Mouse (Mus musculus) hindbrain, embryonic 11.5 days (tissue): ENCODE measurements around the gene Rrp1. TPM values are rescaled to one million over a fixed set of nuclear protein-coding genes. Genes with fewer than 3 reads are reported as not detected.
A peak's percentile ranks its signal among the peaks of the same experiment; 100 is the strongest.
"Not testable (repeated sequence)": the region's sequence is repeated elsewhere in the genome, so short reads cannot be mapped to it uniquely, and the experiment has no call there.

Experiments
- ATAC-seq: fragments of 200-750 bp; cut with Nextera tagmentation; 2 replicates; pipeline ENCODE4 v1.8.0; 2017; ENCODE audit warnings: mild to moderate bottlenecking, moderate TSS enrichment, moderate library complexity; ENCODE audit not compliant: low FRiP score
- DNase-seq: peaks from one replicate; pipeline ENCODE4 v3.0.0-alpha.2; 2015; ENCODE audit warnings: low spot score
- H3K27ac ChIP-seq: fragments of 300-500 bp; sonication (generic); 2 replicates; pipeline ENCODE4 v1.5.1; 2014; ENCODE audit warnings: mild to moderate bottlenecking, low read depth, low read length
- H3K27me3 ChIP-seq: fragments of 300-500 bp; sonication (generic); 2 replicates; pipeline ENCODE4 v1.6.1; 2014; ENCODE audit warnings: mild to moderate bottlenecking, low read length, moderate library complexity, mixed read lengths; ENCODE audit not compliant: control insufficient read depth, insufficient read depth
- H3K36me3 ChIP-seq: fragments of 300-500 bp; sonication (generic); 2 replicates; pipeline ENCODE4 v1.6.1; 2014; ENCODE audit warnings: mild to moderate bottlenecking, low read length, moderate library complexity, mixed read lengths; ENCODE audit not compliant: control insufficient read depth, insufficient read depth
- H3K4me1 ChIP-seq: fragments of 300-500 bp; sonication (generic); replicated peaks from 2 replicates; pipeline ENCODE4 v1.6.1; 2014; ENCODE audit warnings: low read length, mixed read lengths; ENCODE audit not compliant: control insufficient read depth, insufficient read depth
- H3K4me2 ChIP-seq: fragments of 300-500 bp; sonication (generic); replicated peaks from 2 replicates; pipeline ENCODE4 v1.6.1; 2014; ENCODE audit warnings: mild to moderate bottlenecking, low read depth, low read length
- H3K4me3 ChIP-seq: fragments of 300-500 bp; sonication (generic); 2 replicates; pipeline ENCODE4 v1.5.1; 2014; ENCODE audit warnings: low read depth, low read length
- H3K9ac ChIP-seq: fragments of 300-500 bp; sonication (generic); 2 replicates; pipeline ENCODE4 v1.6.1; 2014; ENCODE audit warnings: low read depth, low read length
- H3K9me3 ChIP-seq: fragments of 300-500 bp; sonication (generic); 2 replicates; pipeline ENCODE4 v1.6.1; 2016; ENCODE audit warnings: low read length; ENCODE audit not compliant: control insufficient read depth
- WGBS: fragments of 180-500 bp; shearing (Covaris S2); extraction: QIAGEN DNeasy Blood & Tissue Kit; methylation state at CpG from one replicate; pipeline ENCODE4 v1.1.7; 2014; 5-methylcytosine and 5-hydroxymethylcytosine counted together
- polyA plus RNA-seq: library from polyadenylated mRNA; unstranded; fragments of >200 nt; fragmentation: Nextera tagmentation; extraction: Ambion mirVana; gene quantifications from 2 replicates; pipeline ENCODE4 v1.2.1, GENCODE M21; 2014

Rrp1 gene
- polyA plus RNA-seq, 1 experiment from 2014 or later, result 225 TPM

- H3K9me3 ChIP-seq, result no peaks in the 10 kb centered on the region
- H3K36me3 ChIP-seq, result no peaks in the 10 kb centered on the region
- H3K4me2 ChIP-seq, result no peak overlapping the region
- no peak overlapping the region for H3K27ac ChIP-seq
- ATAC-seq (no peak), DNase-seq (no peak)
- 60% methylated on average over 5 of the region's 5 CpGs for WGBS
- H3K4me3 ChIP-seq, result no peak overlapping the region
- no peaks in the 10 kb centered on the region for H3K4me1 ChIP-seq
- no peak overlapping the region for H3K9ac ChIP-seq
- no peaks in the 10 kb centered on the region for H3K27me3 ChIP-seq
Measured at GRCm38 (mm10) chr10:78417888-78418287, 5.0 kb upstream of the Rrp1 start.

GRCm38 (mm10) chr10:78414936-78415335 is 2.1 kb upstream of the Rrp1 start:
- 81% methylated on average over 3 of the region's 4 CpGs for WGBS
- not testable (repeated sequence) for H3K9ac ChIP-seq, ATAC-seq, H3K9me3 ChIP-seq, H3K27ac ChIP-seq, H3K4me2 ChIP-seq, DNase-seq, H3K4me1 ChIP-seq, H3K4me3 ChIP-seq, H3K27me3 ChIP-seq, H3K36me3 ChIP-seq

- Histone ChIP-seq H3K9ac (peak overlapping the region; percentile 28; the same call in 1 of the 2 replicates), H3K9me3 (no peaks in the 10 kb centered on the region), H3K4me3 (peak overlapping the region; percentile 95), H3K4me2 (peak overlapping the region; percentile 66; the same call in 1 of the 2 replicates), H3K4me1 (no peaks in the 10 kb centered on the region), H3K27me3 (no peaks in the 10 kb centered on the region), H3K36me3 (0 out of 2 replicates have a peak, but pooled peaks cover 2% of the 10 kb centered on the region), H3K27ac (no peak overlapping the region)
- ATAC-seq (no peak; the same call in 1 of the 2 replicates), DNase-seq (no peak)
- WGBS, result 49% methylated on average over 7 of the region's 7 CpGs
Measured at GRCm38 (mm10) chr10:78413152-78413520, 293 bp upstream of the Rrp1 start.

- H3K4me1 ChIP-seq, result no peaks in the 10 kb centered on the region
- 0 out of 2 replicates have a peak, but pooled peaks cover 4% of the 10 kb centered on the region for H3K36me3 ChIP-seq
- H3K9me3 ChIP-seq, result no peaks in the 10 kb centered on the region
- H3K4me2 ChIP-seq, result peak overlapping the region; percentile 66
- WGBS, result 19% methylated on average over 8 of the region's 8 CpGs
- H3K27ac ChIP-seq, result peak overlapping the region; percentile 76
- H3K9ac ChIP-seq, result peak overlapping the region; percentile 89
- DNase-seq, result no peak
- peak overlapping the region; percentile 95 for H3K4me3 ChIP-seq
- ATAC-seq, result no peak; the same call in 1 of the 2 replicates
- H3K27me3 ChIP-seq, result no peaks in the 10 kb centered on the region
Measured at GRCm38 (mm10) chr10:78411851-78412250, 992 bp downstream of the Rrp1 start.

DNA sequence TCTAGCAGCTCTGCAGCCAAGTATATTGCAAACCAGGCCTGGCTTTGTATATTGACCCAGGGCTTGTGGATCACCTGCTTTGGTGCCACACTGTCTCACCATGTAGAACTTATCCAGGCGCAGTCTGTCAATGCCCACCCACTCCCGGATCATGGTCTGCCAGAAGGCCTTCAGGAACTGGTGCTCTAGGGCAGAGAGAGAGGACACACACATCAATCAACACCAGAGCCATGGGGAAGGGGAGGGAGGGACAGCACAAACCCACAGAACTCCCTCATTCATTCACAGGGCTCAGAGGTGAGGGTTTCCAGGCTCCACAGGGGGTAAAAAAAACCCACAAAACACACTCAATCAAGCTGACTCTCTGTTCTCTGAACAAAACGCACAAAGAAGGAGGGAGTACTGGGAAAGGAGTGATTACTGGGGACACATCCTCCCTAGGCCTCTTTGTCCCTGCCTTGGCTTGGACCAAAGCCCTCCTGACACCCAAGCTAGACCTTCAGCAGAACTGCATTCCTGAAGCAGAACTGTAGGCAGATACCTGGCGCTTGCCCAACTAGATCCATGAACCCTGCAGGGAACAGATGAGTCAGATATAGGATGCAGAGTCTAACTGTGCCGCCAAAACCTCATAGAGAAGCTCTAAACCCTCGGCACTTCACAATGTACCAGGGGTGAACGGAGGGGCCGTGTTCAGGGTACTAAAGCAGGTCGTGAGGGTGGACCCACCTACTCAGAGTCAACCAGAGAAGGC is 3.6 kb downstream of the Rrp1 start:
- H3K27me3 ChIP-seq, result no peaks in the 10 kb centered on the region
- ATAC-seq (no peak), DNase-seq (no peak)
- no peaks in the 10 kb centered on the region for H3K9me3 ChIP-seq
- 87% methylated on average over 9 of the region's 9 CpGs for WGBS
- no peak overlapping the region for H3K27ac ChIP-seq
- no peak overlapping the region for H3K9ac ChIP-seq
- no peak overlapping the region for H3K4me3 ChIP-seq
- no peaks in the 10 kb centered on the region for H3K4me1 ChIP-seq
- no peak overlapping the region for H3K4me2 ChIP-seq
- H3K36me3 ChIP-seq, result peaks cover 13% of the 10 kb centered on the region

GRCm38 (mm10) chr10:78407132-78407531 is 5.7 kb downstream of the Rrp1 start:
- WGBS, result 92% methylated on average over 4 of the region's 4 CpGs
- no peak overlapping the region for H3K4me2 ChIP-seq
- no peaks in the 10 kb centered on the region for H3K4me1 ChIP-seq
- no peaks in the 10 kb centered on the region for H3K9me3 ChIP-seq
- DNase-seq, result no peak
- ATAC-seq, result no peak
- H3K27ac ChIP-seq, result no peak overlapping the region
- peaks cover 29% of the 10 kb centered on the region for H3K36me3 ChIP-seq
- H3K9ac ChIP-seq, result no peak overlapping the region
- H3K4me3 ChIP-seq, result no peak overlapping the region
- no peaks in the 10 kb centered on the region for H3K27me3 ChIP-seq

GRCm38 (mm10) chr10:78406152-78406551 is 6.7 kb downstream of the Rrp1 start:
- Histone ChIP-seq H3K27me3 (no peaks in the 10 kb centered on the region), H3K27ac (no peak overlapping the region), H3K4me1 (no peaks in the 10 kb centered on the region), H3K4me2 (no peak overlapping the region), H3K4me3 (no peak overlapping the region), H3K9ac (no peak overlapping the region), H3K36me3 (peaks cover 37% of the 10 kb centered on the region), H3K9me3 (no peaks in the 10 kb centered on the region)
- WGBS, result 93% methylated on average over 6 of the region's 6 CpGs
- ATAC-seq (no peak), DNase-seq (no peak)

GRCm38 (mm10) chr10:78402301-78402922 is 10.4 kb downstream of the Rrp1 start:
- WGBS, result 96% methylated on average over 14 of the region's 14 CpGs
- DNase-seq, result no peak
- H3K36me3 ChIP-seq, result peaks cover 41% of the 10 kb centered on the region

GRCm38 (mm10) chr10:78401127-78401526 is 11.7 kb downstream of the Rrp1 start:
- H3K4me2 ChIP-seq, result no peak overlapping the region
- H3K4me3 ChIP-seq, result no peak overlapping the region
- H3K4me1 ChIP-seq, result peaks cover 2% of the 10 kb centered on the region; the same call in 1 of the 2 replicates
- H3K36me3 ChIP-seq, result peaks cover 38% of the 10 kb centered on the region
- H3K9me3 ChIP-seq, result no peaks in the 10 kb centered on the region
- DNase-seq (no peak), ATAC-seq (no peak)
- H3K27me3 ChIP-seq, result no peaks in the 10 kb centered on the region
- H3K9ac ChIP-seq, result no peak overlapping the region
- H3K27ac ChIP-seq, result no peak overlapping the region
- 90% methylated on average over 2 of the region's 2 CpGs for WGBS

More at GRCm38 (mm10) chr10:78402301-78402922, 10.4 kb downstream of the Rrp1 start:
- no peak overlapping the region for H3K4me3 ChIP-seq
- H3K9ac ChIP-seq, result no peak overlapping the region
- no peaks in the 10 kb centered on the region for H3K4me1 ChIP-seq
- no peak overlapping the region for H3K27ac ChIP-seq
- H3K27me3 ChIP-seq, result no peaks in the 10 kb centered on the region
- H3K9me3 ChIP-seq, result no peaks in the 10 kb centered on the region
- no peak overlapping the region for H3K4me2 ChIP-seq
- no peak for ATAC-seq
